Mouse (Mus musculus): ENCODE measurements around the gene Pdzd8. TPM values are rescaled to one million over a fixed set of nuclear protein-coding genes. Genes with fewer than 3 reads are reported as not detected.

Gene Pdzd8
- polyA plus RNA-seq, 1 experiment from 2014 or later: 9.3 TPM

DNA sequence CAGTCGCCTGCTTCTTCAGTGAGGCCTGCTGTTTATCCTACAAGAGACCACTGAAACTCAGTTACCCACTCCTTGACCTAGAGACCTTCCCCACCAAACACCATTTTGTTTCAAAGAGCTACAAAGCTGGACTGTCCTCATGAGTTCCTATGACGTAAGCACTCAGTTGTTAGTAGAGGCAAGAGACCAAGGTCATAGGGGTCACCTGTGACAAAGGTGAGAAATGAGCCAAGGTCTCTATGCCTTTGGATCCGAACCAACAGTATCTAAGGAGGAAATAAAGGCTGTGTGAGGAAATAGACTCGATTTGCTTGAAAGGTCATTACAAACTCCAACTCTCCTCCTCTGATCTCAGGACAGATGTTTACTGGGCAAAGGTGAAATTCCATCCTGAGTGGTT lies 25.4 kb upstream of the Pdzd8 start:
- no peak for ATAC-seq
- no peaks in the 10 kb centered on the region for H3K4me1 ChIP-seq (replicated peaks)
- H3K27me3 ChIP-seq: no peaks in the 10 kb centered on the region
- H3K36me3 ChIP-seq: no peaks in the 10 kb centered on the region
- no peak overlapping the region for H3K4me2 ChIP-seq (replicated peaks)
- no peaks in the 10 kb centered on the region for H3K9me3 ChIP-seq
- WGBS: 88% methylated on average over 4 of the region's 4 CpGs
- H3K9ac ChIP-seq (replicated peaks): no peak overlapping the region
- H3K4me3 ChIP-seq (replicated peaks): no peak overlapping the region
- H3K27ac ChIP-seq: no peak overlapping the region

DNA sequence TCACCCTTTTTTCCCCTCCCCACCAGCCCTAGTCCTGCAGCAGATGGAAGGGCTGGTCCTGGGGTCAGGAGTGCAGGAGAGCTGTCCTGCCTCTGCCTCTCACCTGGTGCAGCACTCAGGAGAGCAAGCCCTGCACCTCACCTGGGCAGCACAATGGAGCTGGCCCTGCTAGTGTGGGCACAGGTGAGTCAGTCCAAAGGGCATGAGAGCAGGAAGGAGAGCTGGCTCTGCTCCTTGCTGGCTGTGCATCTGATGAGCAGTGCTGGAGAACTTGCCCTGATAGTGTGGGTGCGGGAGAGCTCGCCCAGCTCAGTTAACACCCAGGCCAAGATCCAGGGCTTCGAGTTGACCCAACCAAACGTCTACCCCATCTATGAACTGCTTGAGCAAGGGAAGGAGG lies 22.3 kb upstream of the Pdzd8 start:
- ATAC-seq: no peak
- WGBS: 87% methylated on average over 4 of the region's 4 CpGs
- Histone ChIP-seq H3K36me3 (no peaks in the 10 kb centered on the region), H3K4me1 (replicated peaks) (no peaks in the 10 kb centered on the region), H3K9me3 (no peaks in the 10 kb centered on the region), H3K4me3 (replicated peaks) (no peak overlapping the region), H3K9ac (replicated peaks) (no peak overlapping the region), H3K27me3 (no peaks in the 10 kb centered on the region), H3K4me2 (replicated peaks) (no peak overlapping the region), H3K27ac (no peak overlapping the region)

DNA sequence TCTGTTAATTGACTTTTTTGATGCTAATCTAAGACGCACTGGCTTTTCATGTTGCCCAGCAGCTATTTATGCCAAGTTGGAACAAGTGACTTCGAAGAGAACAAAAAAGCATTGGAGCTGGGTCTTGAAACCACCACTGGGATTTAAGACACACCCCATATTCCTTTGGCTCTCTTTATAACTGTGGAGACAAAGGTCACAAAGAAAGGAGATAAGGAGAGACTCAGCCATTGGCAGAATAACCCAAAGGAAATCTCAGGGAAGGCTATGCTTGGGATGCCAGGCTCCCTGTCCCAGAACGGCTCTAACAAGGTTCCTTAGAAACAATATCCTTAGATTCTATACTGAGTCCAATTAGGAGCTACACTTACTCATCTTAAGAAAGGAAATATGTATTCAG lies 21.1 kb upstream of the Pdzd8 start:
- Histone ChIP-seq H3K27me3 (no peaks in the 10 kb centered on the region), H3K4me3 (replicated peaks) (no peak overlapping the region), H3K36me3 (no peaks in the 10 kb centered on the region), H3K4me1 (replicated peaks) (no peaks in the 10 kb centered on the region), H3K27ac (no peak overlapping the region), H3K9me3 (no peaks in the 10 kb centered on the region), H3K4me2 (replicated peaks) (no peak overlapping the region), H3K9ac (replicated peaks) (no peak overlapping the region)
- ATAC-seq: no peak
- WGBS: 68% methylated on average over 3 of the region's 3 CpGs

DNA sequence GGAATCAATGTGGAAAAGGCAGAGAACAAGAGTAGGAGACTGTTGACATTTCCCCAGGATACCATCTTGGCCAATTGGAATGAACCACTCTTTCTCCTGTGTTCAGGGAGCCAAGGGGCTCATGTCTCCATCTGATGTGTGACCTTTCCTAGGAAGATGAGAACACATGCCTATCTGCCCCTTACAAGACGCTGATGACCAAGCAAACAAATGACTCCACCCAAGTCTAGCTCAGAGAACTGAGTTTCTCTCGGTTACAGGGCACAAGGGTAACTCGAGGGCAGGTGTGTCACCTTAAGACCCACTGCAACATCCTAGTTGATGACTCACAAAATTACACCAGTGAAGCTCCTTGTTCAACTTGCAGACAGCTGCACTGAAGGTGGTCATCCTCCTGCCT lies 18.1 kb upstream of the Pdzd8 start:
- no peaks in the 10 kb centered on the region for H3K9me3 ChIP-seq
- no peak overlapping the region for H3K9ac ChIP-seq (replicated peaks)
- 85% methylated on average over 3 of the region's 3 CpGs for WGBS
- H3K4me3 ChIP-seq (replicated peaks): no peak overlapping the region
- ATAC-seq: no peak
- no peak overlapping the region for H3K4me2 ChIP-seq (replicated peaks)
- H3K36me3 ChIP-seq: no peaks in the 10 kb centered on the region
- H3K27ac ChIP-seq: no peak overlapping the region
- H3K27me3 ChIP-seq: no peaks in the 10 kb centered on the region
- H3K4me1 ChIP-seq (replicated peaks): 0 out of 2 replicates have a peak, but pooled peaks cover 2% of the 10 kb centered on the region

DNA sequence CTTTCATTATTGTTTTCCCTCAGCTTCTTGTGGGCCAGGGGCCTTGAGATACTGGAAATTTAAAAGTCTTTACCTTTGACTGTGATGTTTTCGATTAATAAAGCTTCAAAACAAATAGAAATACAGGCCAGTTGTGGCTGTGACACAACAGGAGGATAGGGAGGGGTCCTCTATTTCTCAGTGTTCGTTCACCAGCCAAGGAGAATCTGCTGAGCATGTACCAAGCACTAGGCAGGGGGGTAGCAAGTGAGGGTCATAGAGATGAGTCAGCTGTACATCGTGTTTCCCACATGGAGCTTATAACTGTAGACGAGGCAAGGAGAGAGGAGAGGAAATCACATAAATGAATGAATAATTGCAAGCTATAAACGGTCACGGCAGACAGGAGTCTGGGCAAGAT lies 17.1 kb upstream of the Pdzd8 start:
- Histone ChIP-seq H3K36me3 (no peaks in the 10 kb centered on the region), H3K27ac (no peak overlapping the region), H3K9ac (replicated peaks) (no peak overlapping the region), H3K27me3 (no peaks in the 10 kb centered on the region), H3K4me3 (replicated peaks) (no peak overlapping the region), H3K9me3 (no peaks in the 10 kb centered on the region), H3K4me2 (replicated peaks) (no peak overlapping the region), H3K4me1 (replicated peaks) (0 out of 2 replicates have a peak, but pooled peaks cover 2% of the 10 kb centered on the region)
- ATAC-seq: no peak
- WGBS: 85% methylated on average over 6 of the region's 6 CpGs

DNA sequence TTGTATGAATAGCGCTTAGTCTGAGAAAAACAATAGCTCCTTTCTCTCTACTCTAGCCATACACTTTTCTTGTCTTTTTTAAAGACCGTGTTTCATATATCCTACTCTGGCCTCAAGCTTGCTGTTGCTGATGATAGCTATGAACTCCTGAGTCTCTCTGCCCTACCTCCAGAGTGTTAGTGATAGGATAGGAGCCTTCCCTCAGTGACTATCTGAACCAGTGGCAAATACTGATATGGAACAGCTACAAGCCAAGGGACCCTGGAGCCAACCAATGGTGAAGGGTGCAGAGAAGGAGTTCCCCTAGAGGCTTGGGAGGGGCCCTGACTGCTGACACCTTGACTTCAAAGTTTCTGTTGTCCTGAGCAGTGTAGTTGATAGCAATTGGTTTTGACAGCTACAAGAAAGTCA lies 14.9 kb upstream of the Pdzd8 start:
- no peaks in the 10 kb centered on the region; the same call in 1 of the 2 replicates for H3K27me3 ChIP-seq
- no peak overlapping the region for H3K9ac ChIP-seq (replicated peaks)
- H3K27ac ChIP-seq: no peak overlapping the region
- H3K9me3 ChIP-seq: no peaks in the 10 kb centered on the region
- 0 out of 2 replicates have a peak, but pooled peaks cover 2% of the 10 kb centered on the region for H3K4me1 ChIP-seq (replicated peaks)
- no peaks in the 10 kb centered on the region for H3K36me3 ChIP-seq
- no peak overlapping the region for H3K4me3 ChIP-seq (replicated peaks)
- no peak overlapping the region for H3K4me2 ChIP-seq (replicated peaks)
- no peak for ATAC-seq
- 30% methylated on average over 2 of the region's 2 CpGs for WGBS

DNA sequence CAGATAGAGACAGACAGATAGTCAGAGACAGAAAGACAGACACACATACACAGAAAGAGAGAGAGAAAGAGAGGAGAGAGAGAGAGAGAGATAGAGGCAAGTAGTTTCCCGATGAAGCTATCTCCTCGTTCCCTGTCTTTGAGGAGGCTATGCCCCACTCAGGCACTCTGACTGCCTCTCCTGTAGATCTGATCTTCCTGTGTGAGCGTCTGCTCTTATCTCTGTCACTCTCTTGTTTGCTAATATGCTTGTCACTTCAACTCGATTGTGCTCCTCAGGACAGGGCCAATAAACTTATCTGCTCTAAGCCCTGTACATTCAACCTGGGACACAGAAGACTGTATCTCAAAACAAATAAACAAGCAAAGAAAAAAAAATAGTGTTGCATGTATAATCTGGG lies 13.6 kb upstream of the Pdzd8 start:
- no peaks in the 10 kb centered on the region for H3K36me3 ChIP-seq
- WGBS: 74% methylated on average over 4 of the region's 4 CpGs
- no peak for ATAC-seq

DNA sequence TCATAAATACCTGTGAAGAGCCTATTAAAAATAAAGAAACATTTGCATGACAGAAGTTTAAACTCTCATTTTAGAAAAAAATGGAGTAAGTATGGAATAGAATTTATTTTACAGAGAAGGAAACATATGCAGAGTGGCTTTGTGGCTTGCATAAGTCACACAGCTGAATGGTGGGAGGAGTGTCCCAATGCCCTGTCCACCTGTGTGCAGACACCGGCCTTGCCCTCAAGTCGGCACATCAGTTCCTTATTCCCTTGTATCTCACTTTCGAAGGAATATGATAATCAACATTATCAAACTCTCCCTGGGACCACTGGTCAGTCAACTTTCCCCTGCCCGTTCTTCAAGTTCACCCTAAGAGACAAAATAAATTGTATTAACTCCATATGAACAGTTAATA lies 12.3 kb upstream of the Pdzd8 start:
- WGBS: 91% methylated on average over 4 of the region's 4 CpGs
- no peak for ATAC-seq
- no peaks in the 10 kb centered on the region for H3K9me3 ChIP-seq
- no peak overlapping the region for H3K27ac ChIP-seq
- H3K9ac ChIP-seq (replicated peaks): no peak overlapping the region
- no peak overlapping the region for H3K4me3 ChIP-seq (replicated peaks)
- 0 out of 2 replicates have a peak, but pooled peaks cover 2% of the 10 kb centered on the region for H3K4me1 ChIP-seq (replicated peaks)
- no peak overlapping the region for H3K4me2 ChIP-seq (replicated peaks)
- no peaks in the 10 kb centered on the region for H3K36me3 ChIP-seq
- H3K27me3 ChIP-seq: peaks cover under 1% of the 10 kb centered on the region; the same call in 1 of the 2 replicates

More for the DNA sequence above, 13.6 kb upstream of the Pdzd8 start:
- Histone ChIP-seq H3K4me3 (replicated peaks) (no peak overlapping the region), H3K27me3 (no peaks in the 10 kb centered on the region; the same call in 1 of the 2 replicates), H3K4me2 (replicated peaks) (no peak overlapping the region), H3K9me3 (no peaks in the 10 kb centered on the region), H3K27ac (no peak overlapping the region), H3K9ac (replicated peaks) (no peak overlapping the region), H3K4me1 (replicated peaks) (0 out of 2 replicates have a peak, but pooled peaks cover 2% of the 10 kb centered on the region)

DNA sequence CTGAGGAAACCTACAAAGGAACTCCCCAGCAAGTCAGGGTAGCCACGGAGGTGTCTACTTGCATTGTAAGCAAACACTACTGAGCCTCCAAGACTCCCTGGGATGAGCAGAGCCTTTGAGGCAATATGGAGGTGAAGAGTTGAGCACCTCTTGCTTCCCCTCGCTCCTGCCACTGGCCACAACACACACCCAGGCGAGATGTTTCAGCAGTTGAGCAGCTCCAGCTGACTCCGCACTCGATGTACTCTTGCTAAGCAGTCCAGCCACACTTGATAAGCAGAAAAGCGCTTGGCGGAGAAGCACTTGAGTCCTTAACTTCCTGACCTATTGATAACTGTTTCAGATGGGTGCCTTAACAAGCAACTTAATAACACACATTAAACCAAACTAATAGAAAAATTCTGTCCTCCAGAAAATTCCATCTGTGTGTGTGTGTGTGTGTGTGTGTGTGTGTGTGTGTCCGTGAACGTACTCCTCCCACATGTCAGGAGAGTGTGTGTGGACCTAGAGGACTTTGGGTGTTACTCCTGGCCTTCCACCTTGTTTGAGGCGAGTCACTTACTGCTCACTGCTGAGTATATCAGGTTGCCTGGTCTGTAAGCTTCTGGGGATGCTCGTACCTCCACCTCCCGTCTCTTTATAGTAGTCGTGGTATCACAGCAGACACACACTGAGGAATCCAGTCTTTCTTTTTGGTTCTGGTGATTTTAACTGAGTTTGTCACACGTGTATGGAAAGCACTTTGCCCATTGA lies 11.4 kb upstream of the Pdzd8 start:
- Histone ChIP-seq H3K9me3 (no peaks in the 10 kb centered on the region), H3K27ac (no peak overlapping the region), H3K27me3 (peaks cover 3% of the 10 kb centered on the region; the same call in 1 of the 2 replicates), H3K9ac (replicated peaks) (no peak overlapping the region), H3K36me3 (no peaks in the 10 kb centered on the region), H3K4me3 (replicated peaks) (no peak overlapping the region), H3K4me2 (replicated peaks) (no peak overlapping the region), H3K4me1 (replicated peaks) (0 out of 2 replicates have a peak, but pooled peaks cover 2% of the 10 kb centered on the region)
- 79% methylated on average over 14 of the region's 14 CpGs for WGBS
- no peak for ATAC-seq

DNA sequence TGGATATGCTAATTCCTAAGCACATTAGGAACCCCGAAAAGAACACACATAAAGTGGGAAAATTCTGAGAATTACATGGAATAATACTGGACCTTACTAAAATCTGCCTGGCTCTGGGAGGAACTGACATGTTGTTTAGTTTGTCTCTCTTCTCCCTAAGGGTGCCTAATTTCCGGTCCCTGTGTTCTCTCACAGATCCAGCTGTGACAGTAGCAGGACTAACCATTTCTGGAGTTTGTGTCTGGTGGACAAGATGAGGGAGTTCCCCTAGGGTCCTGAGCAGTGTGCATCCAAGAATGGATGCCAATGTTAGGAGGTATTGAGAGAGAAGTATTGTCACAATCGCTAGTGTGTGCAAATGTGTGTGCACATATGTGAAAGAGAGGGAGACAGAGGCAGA lies 10.8 kb upstream of the Pdzd8 start:
- Histone ChIP-seq H3K27me3 (peaks cover 9% of the 10 kb centered on the region; the same call in 1 of the 2 replicates), H3K4me3 (replicated peaks) (no peak overlapping the region), H3K27ac (no peak overlapping the region), H3K4me1 (replicated peaks) (0 out of 2 replicates have a peak, but pooled peaks cover 2% of the 10 kb centered on the region), H3K4me2 (replicated peaks) (no peak overlapping the region), H3K36me3 (no peaks in the 10 kb centered on the region), H3K9ac (replicated peaks) (no peak overlapping the region), H3K9me3 (no peaks in the 10 kb centered on the region)
- WGBS: 87% methylated on average over 3 of the region's 3 CpGs
- ATAC-seq: no peak

DNA sequence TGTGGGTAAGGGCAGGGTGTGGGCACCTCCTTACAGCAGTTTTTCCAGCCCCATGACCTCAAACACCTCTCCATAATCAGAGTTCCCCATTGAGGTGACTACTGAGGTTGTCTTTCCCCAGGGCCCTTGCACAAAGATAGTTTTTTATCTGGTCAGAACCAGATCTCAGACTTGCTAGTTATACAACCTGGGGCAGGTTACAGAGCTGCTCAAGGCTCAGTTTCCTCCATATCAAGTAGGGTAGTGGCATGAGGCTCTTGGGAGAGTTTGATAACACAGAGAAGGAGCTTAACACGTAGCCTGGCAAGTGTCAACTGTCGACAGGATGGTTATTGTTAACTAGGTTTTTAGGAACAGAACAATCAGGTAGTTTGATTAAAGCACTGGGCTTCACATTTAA lies 9.3 kb upstream of the Pdzd8 start:
- H3K9ac ChIP-seq (replicated peaks): no peak overlapping the region
- WGBS: 76% methylated on average over 2 of the region's 2 CpGs
- peaks cover 9% of the 10 kb centered on the region; the same call in 1 of the 2 replicates for H3K27me3 ChIP-seq
- no peak for ATAC-seq
- H3K36me3 ChIP-seq: no peaks in the 10 kb centered on the region
- H3K4me2 ChIP-seq (replicated peaks): no peak overlapping the region
- H3K9me3 ChIP-seq: no peaks in the 10 kb centered on the region
- H3K4me1 ChIP-seq (replicated peaks): no peaks in the 10 kb centered on the region
- no peak overlapping the region for H3K4me3 ChIP-seq (replicated peaks)
- no peak overlapping the region for H3K27ac ChIP-seq

DNA sequence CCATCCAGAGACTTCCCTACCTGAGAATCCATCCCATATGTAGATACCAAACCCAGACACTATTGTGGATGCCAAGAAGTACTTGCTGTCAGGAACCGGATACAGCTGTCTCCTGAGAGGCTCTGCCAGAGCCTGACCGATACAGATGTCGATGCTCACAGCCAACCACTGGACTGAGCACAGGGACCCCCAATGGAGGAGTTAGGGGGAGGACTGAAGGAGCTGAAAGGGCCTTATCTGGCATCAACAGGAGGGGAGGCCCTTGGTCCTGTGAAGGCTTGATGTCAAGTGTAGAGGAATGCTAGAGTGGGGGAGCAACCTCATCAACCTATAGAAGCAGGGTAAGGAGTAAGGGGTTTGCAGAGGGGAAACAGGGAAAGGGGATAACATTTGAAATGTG lies 7.2 kb upstream of the Pdzd8 start:
- Histone ChIP-seq H3K27ac (no peak overlapping the region), H3K4me3 (replicated peaks) (no peak overlapping the region), H3K4me2 (replicated peaks) (no peak overlapping the region), H3K9me3 (no peaks in the 10 kb centered on the region), H3K27me3 (peaks cover 9% of the 10 kb centered on the region; the same call in 1 of the 2 replicates), H3K36me3 (no peaks in the 10 kb centered on the region), H3K9ac (replicated peaks) (no peak overlapping the region), H3K4me1 (replicated peaks) (no peaks in the 10 kb centered on the region)
- WGBS: 71% methylated on average over 3 of the region's 3 CpGs
- no peak for ATAC-seq
